Mouse (Mus musculus) embryonic fibroblast, embryonic 13.5 days (primary cell): ENCODE results near the gene Gdpd5. TPM values are rescaled to one million over a fixed set of nuclear protein-coding genes. Genes with fewer than 3 reads are reported as not detected.

Source experiments
- H3K27ac ChIP-seq: 2 replicates; pipeline ENCODE4 v1.5.1; 2012; ENCODE audit warnings: low read length, control low read depth, inconsistent platforms; ENCODE audit not compliant: insufficient read depth
- H3K4me1 ChIP-seq: 2 replicates; pipeline ENCODE4 v1.6.1; 2011; ENCODE audit warnings: low read length; ENCODE audit not compliant: control insufficient read depth, insufficient read depth
- H3K4me3 ChIP-seq: 2 replicates; pipeline ENCODE4 v1.5.1; 2011; ENCODE audit warnings: mild to moderate bottlenecking, control low read depth, low read length; ENCODE audit not compliant: insufficient read depth
- CTCF ChIP-seq: IDR thresholded peaks from 2 replicates; pipeline ENCODE4 v1.5.1; 2011; ENCODE audit warnings: mild to moderate bottlenecking, control low read depth, low read length, moderate library complexity, borderline replicate concordance; ENCODE audit not compliant: insufficient read depth
- POLR2A ChIP-seq: IDR thresholded peaks from 2 replicates; pipeline ENCODE4 v1.6.1; 2011; ENCODE audit warnings: low read depth, mild to moderate bottlenecking, control low read depth, low read length, moderate library complexity
- polyA plus RNA-seq: library from polyadenylated mRNA; stranded (reverse); fragments of >200 nt; gene quantifications from 2 replicates; pipeline ENCODE4 v1.2.4, GENCODE M21; 2011; ENCODE audit warnings: low read depth; ENCODE audit not compliant: missing spikeins, insufficient read length

Gdpd5 gene
- polyA plus RNA-seq = 12.0 and 12.6 TPM in 2 replicates

DNA sequence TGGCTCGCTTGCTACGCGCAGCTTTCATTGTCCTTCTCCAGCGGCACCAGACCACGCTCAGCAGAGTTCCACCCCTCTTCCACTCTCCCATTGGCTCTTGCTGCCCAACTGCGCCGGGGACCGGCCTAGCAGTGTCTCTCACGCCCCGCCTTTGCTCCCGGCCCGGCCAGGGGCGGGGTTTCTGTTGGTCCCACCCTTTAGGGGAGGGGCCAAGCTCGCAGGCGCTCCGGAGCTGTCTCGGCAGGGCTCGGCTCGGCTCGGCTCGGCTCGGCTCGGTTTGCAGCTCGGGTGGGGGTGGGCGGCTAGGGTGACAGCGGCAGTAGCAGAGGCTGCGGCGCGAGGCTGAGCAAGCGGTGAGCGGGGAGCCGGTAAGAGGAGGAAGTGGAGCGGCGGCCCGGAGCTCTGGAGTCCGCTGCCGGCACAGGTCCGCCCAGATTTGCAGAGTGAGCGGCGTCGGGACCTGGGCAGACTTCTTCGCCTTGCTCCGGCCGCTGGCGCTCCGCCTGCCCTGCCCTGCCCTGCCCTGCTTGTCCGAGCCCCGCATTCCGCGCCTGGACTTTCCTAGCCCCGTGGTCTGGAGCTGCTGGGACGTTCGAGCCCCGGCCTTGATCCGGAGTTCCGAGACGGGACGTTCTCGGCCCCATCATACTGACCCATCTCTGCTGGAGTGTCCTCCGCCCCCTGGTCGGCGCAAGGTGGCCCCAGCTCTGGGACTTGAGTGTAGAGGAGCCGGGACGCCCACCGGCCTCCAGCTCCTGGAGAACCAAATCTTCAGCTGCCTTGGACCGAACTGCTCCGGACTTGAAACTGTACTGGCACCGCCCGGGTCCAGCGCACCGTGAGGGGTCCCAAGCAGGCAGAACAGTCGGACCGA, at the start of gene Gdpd5:
Gene Gdpd5, plus strand, starts transcription at position 201 of the 874 bp plus-strand sequence.
- Histone ChIP-seq H3K27ac (peak within 1 kb of the TSS; percentile 53), H3K4me3 (peak within 1 kb of the TSS; percentile 74), H3K4me1 (peaks cover 7% of the 10 kb centered on the region; the same call in 1 of the 2 replicates)
- TF ChIP-seq CTCF (no peak), POLR2A (peak; percentile 82)

DNA sequence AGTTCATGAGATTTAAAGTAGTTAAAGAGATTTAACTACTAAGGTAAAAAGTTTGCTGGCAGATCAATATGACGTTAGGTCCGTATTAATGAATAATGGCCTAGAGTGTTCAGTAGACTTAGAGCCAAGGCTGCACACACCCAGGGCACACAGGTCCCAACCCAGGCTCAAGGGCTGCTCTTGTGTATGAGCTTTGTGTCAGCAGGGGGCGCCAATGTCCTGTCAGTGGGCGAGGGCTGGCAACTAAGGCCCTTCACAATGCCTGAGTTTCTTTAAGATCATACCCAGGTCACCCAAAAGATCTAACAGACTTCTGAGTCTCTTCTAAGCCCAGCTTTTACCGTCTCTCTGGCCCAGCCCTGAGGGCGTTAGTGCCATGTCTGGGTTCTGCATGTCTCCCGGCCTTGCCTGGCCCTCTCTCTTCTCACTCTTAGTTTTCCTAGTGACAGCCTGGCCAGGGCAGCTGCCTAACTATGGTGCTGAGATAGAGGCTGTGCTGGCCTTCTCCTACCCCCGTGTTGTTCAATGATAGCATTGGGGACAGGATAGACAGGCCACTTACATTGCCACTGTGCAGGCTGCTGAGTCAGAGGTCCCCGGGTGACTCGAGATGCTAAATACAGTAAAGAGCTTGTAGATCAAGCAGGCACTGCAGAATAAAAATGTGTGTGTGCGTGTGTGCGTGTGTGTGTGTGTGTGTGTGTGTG, 48.3 kb upstream of the Gdpd5 start:
- no peak overlapping the region for H3K4me3 ChIP-seq
- TF ChIP-seq CTCF = peak; percentile 96
- no peak for TF ChIP-seq POLR2A
- H3K27ac ChIP-seq = no peak overlapping the region
- no peaks in the 10 kb centered on the region for H3K4me1 ChIP-seq

DNA sequence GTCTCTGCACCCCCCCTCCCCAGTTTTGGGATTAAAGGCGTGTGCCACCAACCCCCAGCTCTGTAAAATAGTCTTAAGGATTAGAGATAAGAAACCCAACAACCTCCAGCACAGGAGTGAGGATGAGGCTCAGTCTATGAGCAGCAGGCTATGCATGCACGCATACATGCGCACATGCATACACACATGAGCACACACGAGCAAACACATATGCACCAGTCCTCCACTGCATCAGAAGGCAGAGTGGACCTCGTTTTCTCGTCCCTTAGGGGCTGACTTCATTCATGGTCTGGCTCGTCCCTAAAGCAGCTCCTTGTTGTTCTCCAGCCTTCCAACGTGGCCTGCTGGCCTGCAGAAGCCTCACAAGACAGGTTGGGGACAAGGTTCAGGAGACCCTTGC, 40.5 kb upstream of the Gdpd5 start:
- H3K27ac ChIP-seq = no peak overlapping the region
- H3K4me1 ChIP-seq = no peaks in the 10 kb centered on the region
- no peak overlapping the region for H3K4me3 ChIP-seq
- TF ChIP-seq CTCF (no peak), POLR2A (0 out of 2 replicates have a peak, but pooled peaks have one; percentile 11)

DNA sequence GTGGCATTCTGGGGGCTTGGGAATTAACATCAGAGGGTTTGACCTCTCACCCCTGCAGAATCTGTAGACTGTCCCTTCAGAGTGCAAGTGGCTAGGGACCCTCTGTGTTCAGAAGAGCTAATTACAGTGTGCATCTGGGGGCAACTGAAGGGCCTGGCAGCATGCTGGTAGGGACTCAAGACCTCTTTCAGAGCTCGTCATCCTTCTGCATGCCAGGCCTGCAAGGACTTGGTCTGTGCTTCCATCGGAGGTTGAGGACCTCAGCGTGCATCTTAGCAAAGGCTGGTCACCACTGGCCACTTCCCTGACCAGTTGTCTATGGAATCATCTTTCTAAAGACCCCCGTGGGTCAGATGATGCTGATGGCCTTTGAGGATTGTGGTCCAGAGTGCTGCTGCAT, 37.6 kb upstream of the Gdpd5 start:
- TF ChIP-seq POLR2A = no peak; the same call in 1 of the 2 replicates
- no peak for TF ChIP-seq CTCF

DNA sequence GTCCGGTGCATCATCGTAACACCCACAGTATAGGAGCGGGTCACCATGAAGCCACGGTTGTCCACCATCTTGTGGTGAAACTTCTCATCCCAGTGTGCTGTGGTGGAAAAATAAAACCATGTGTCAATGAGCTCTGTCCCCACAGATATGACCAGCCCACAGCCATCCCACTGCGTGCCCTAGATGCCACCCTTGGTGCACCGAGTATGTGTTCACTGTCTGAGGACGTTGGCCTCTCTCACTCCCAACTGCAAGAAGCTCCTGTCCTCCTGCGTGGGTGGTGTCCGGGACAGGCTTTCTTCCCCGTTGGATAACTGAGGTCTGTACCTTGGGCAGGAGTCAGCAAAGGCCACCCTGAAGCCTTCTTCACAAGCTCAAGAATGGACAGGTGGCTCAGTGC, 33.9 kb upstream of the Gdpd5 start:
- Histone ChIP-seq H3K27ac (no peak overlapping the region), H3K4me3 (no peak overlapping the region), H3K4me1 (peaks cover 17% of the 10 kb centered on the region)
- TF ChIP-seq CTCF (no peak), POLR2A (no peak)

More for the DNA sequence above, 37.6 kb upstream of the Gdpd5 start:
- Histone ChIP-seq H3K27ac (no peak overlapping the region), H3K4me1 (peaks cover 12% of the 10 kb centered on the region), H3K4me3 (no peak overlapping the region)

DNA sequence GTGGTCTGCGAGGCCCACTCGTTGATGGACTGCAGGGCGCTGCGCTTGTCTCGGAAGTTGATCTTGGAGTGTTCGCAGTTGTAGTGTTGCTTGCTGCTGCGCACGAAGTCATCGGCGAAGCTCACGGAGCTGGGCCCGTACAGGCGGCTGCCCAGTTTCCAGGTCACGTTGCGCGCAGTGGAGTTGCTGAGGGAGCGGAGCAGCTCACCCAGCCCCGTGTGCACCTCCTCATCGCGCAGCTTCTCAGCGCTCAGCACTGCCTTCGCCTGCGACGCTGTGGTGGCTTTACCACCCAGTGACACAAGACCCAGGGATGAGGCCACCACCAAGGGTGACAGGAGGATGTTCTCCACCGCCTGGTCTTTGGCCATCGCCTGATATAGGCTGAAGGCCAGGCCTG, 32.3 kb upstream of the Gdpd5 start:
- Histone ChIP-seq H3K4me1 (peaks cover 17% of the 10 kb centered on the region), H3K27ac (no peak overlapping the region), H3K4me3 (peak overlapping the region; percentile 69)
- 0 out of 2 replicates have a peak, but pooled peaks have one; percentile 5 for TF ChIP-seq POLR2A
- no peak for TF ChIP-seq CTCF

DNA sequence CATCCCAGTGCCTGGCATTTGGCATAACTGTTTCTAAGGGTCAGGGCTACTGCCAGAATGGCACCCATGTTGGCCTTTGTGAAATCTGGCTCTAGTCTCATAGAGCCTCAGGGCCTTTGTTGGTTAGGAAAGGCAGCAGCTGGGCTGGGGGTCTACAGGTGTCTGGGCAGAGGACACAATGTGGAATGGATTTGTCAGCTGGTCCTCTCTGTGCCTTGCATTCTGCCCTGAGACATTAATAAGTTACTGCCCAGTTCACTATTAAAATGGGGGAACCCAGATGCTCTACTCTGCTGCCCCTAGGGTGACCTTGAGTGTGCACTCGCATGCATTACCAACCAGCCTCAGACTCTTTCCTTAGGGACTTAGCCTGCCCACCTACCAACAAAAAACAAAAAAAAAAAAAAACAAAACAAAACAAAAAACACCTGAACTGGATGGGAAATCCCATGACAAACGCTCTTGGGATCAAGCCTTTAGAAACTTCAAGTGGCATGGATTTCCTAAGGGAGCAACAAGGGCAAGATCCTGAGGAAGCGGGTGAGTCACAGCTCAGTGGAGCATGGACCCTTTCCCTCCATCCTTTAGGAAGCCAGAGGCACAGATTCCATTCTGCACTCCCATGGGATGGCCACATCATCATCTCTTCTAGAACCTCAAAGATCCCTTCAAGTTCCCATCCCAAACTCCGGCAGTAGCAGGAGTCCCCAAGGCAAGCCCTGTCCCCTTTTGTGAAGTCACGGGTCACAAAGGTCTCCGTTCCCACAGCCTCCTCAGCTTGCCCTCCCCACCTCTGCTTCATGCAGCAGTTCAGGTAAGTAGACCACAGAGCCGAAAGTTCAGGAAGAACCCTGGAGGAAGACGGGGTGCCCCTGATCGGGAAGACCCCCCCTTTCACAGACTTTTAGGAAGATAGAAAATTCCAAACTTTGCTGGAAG, 31.2 kb upstream of the Gdpd5 start:
- peak overlapping the region; percentile 85 for H3K27ac ChIP-seq
- H3K4me3 ChIP-seq = peak overlapping the region; percentile 69
- TF ChIP-seq POLR2A = peak; percentile 37; the same call in 1 of the 2 replicates
- TF ChIP-seq CTCF = no peak
- peaks cover 19% of the 10 kb centered on the region for H3K4me1 ChIP-seq

DNA sequence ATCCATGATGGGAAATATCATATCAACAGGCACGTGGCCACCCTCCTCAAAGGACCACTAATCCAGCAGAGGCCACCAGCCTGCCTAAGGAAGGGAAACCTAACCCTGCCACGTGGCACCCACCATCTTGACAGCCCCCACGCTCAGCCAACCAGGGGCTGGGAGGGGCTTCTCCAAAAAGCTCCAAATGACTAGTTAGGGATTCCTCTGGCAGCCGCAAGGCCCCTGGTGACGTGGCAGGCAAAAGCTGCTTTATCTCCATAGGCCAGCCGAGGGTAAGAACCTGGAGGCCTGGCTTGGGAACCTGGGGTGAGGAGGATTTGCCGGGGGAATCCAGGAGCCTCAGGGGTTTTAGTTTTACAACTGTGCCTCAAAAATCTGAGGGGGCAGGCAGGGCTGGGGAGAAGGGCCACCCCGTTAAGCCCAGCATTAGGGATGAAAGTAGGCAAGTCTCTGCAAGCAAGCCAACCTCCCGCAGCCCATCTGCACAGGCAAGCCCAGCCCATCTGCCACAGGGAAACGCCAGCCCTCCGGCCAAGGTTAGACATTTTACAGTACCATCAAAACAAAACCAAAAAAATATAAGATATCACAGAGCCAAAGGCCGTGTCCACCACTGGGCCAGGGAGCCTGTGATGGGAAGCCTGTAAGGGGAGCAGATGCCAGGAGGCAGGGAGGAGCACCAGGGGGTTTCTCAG, 30.0 kb upstream of the Gdpd5 start:
- TF ChIP-seq CTCF (no peak), POLR2A (0 out of 2 replicates have a peak, but pooled peaks have one; percentile 55)

More for the DNA sequence above, 30.0 kb upstream of the Gdpd5 start:
- Histone ChIP-seq H3K4me3 (peak overlapping the region; percentile 69), H3K4me1 (peaks cover 26% of the 10 kb centered on the region), H3K27ac (peak overlapping the region; percentile 85)
